Mouse (Mus musculus) myocyte (in vitro differentiated cells): ENCODE results near the gene Farsa. TPM values are rescaled to one million over a fixed set of nuclear protein-coding genes. Genes with fewer than 3 reads are reported as not detected.

Experiments used
- H3K27me3 ChIP-seq: one replicate; pipeline ENCODE4 v1.6.1; 2011; ENCODE audit not compliant: control insufficient read depth, insufficient read depth, insufficient read length
- H3K36me3 ChIP-seq: one replicate; pipeline ENCODE4 v1.6.1; 2011; ENCODE audit not compliant: control insufficient read depth, insufficient read depth
- H3K4me2 ChIP-seq: one replicate; pipeline ENCODE4 v1.6.1; 2011; ENCODE audit warnings: low read depth, control low read depth
- H3K4me3 ChIP-seq: one replicate; pipeline ENCODE4 v1.5.1; 2011; ENCODE audit warnings: mild to moderate bottlenecking, control low read depth, moderate library complexity
- H3K79me2 ChIP-seq: one replicate; pipeline ENCODE4 v1.6.1; 2011; ENCODE audit not compliant: control insufficient read depth, insufficient read depth
- H3ac ChIP-seq: one replicate; pipeline ENCODE4 v1.6.1; 2011; ENCODE audit not compliant: control insufficient read depth, insufficient read length
- CEBPB ChIP-seq: IDR thresholded peaks from 2 replicates; pipeline ENCODE4 v1.6.1; 2011; ENCODE audit warnings: mild to moderate bottlenecking, moderate library complexity; ENCODE audit not compliant: poor library complexity, insufficient read depth, severe bottlenecking
- E2F4 ChIP-seq: IDR thresholded peaks from one replicate; pipeline ENCODE4 v1.6.1; 2011; ENCODE audit warnings: mild to moderate bottlenecking, control low read depth, moderate library complexity; ENCODE audit not compliant: insufficient read depth
- MAX ChIP-seq: IDR thresholded peaks from one replicate; pipeline ENCODE4 v1.6.1; 2011; ENCODE audit warnings: low read depth, mild to moderate bottlenecking, control low read depth
- MYOD1 ChIP-seq, 3 experiments: IDR thresholded peaks; one replicate each; pipeline ENCODE4 v1.6.1; 2011; ENCODE audit warnings: control low read depth in 2 of 3, low read depth in 2 of 3, mild to moderate bottlenecking in 2 of 3, moderate library complexity in 1 of 3; ENCODE audit not compliant: insufficient read length in 2 of 3, control insufficient read depth in 1 of 3
- MYOG ChIP-seq, 3 experiments: IDR thresholded peaks; one replicate each; pipeline ENCODE4 v1.6.1; 2011; ENCODE audit warnings: control low read depth in 2 of 3, low read depth in 2 of 3, mild to moderate bottlenecking in 2 of 3; ENCODE audit not compliant: insufficient read length in 2 of 3, control insufficient read depth in 1 of 3, insufficient read depth in 1 of 3
- POLR2A ChIP-seq: IDR thresholded peaks from one replicate; pipeline ENCODE4 v1.6.1; 2011; ENCODE audit warnings: low read depth, mild to moderate bottlenecking, control low read depth, moderate library complexity; ENCODE audit not compliant: insufficient read length
- POLR2AphosphoS2 ChIP-seq: IDR thresholded peaks from one replicate; pipeline ENCODE4 v1.6.1; 2011; ENCODE audit warnings: low read depth, control low read depth; ENCODE audit not compliant: insufficient read length
- REST ChIP-seq: IDR thresholded peaks from one replicate; pipeline ENCODE4 v1.6.1; 2011; ENCODE audit warnings: mild to moderate bottlenecking, control low read depth, moderate library complexity; ENCODE audit not compliant: insufficient read depth, insufficient read length
- SRF ChIP-seq: IDR thresholded peaks from one replicate; pipeline ENCODE4 v1.6.1; 2011; ENCODE audit warnings: low read depth; ENCODE audit not compliant: control insufficient read depth, insufficient read length
- TCF12 ChIP-seq: IDR thresholded peaks from one replicate; pipeline ENCODE4 v1.6.1; 2011; ENCODE audit warnings: mild to moderate bottlenecking, control low read depth; ENCODE audit not compliant: poor library complexity, insufficient read depth, severe bottlenecking
- TCF3 ChIP-seq: IDR thresholded peaks from one replicate; pipeline ENCODE4 v1.6.1; 2011; ENCODE audit warnings: low read depth, control low read depth; ENCODE audit not compliant: insufficient read length
- USF1 ChIP-seq: IDR thresholded peaks from one replicate; pipeline ENCODE4 v1.6.1; 2011; ENCODE audit warnings: low read depth, mild to moderate bottlenecking, control low read depth, moderate library complexity
- polyA plus RNA-seq: library from polyadenylated mRNA; unstranded; fragments of >200 nt; fragmentation: generic; extraction: Trizol; gene quantifications from one replicate; pipeline ENCODE4 v1.2.1, GENCODE M21; 2012; ENCODE audit warnings: missing spikeins

The Farsa gene
- polyA plus RNA-seq, 1 experiment = 73.3 TPM

GRCm38 (mm10) chr8:84837149-84837911 lies 19.5 kb upstream of the Farsa start:
- no peak overlapping the region for H3ac ChIP-seq
- H3K4me2 ChIP-seq = peak overlapping the region; percentile 27
- peaks cover 43% of the 10 kb centered on the region for H3K36me3 ChIP-seq
- no peak overlapping the region for H3K4me3 ChIP-seq
- H3K27me3 ChIP-seq = no peaks in the 10 kb centered on the region
- no peak for TF ChIP-seq POLR2A
- no peak for TF ChIP-seq TCF3
- no peak for TF ChIP-seq MAX
- TF ChIP-seq USF1 = no peak
- no peak for TF ChIP-seq E2F4
- TF ChIP-seq CEBPB = no peak
- no peak for TF ChIP-seq TCF12
- peak in 1 of 3 experiments; percentile 46 for TF ChIP-seq MYOG (IDR thresholded peaks at IDR 0.05; ENCODE audit: control insufficient read depth in 1 of 3, insufficient read depth in 1 of 3, insufficient read length in 2 of 3, low read depth in 2 of 3)
- peak in 2 of 3 experiments; percentile 36 to 39 for TF ChIP-seq MYOD1 (IDR thresholded peaks at IDR 0.05; ENCODE audit: control insufficient read depth in 1 of 3, insufficient read length in 2 of 3, low read depth in 2 of 3)
- no peak for TF ChIP-seq POLR2AphosphoS2
- no peak for TF ChIP-seq SRF
- no peak for TF ChIP-seq REST
- H3K79me2 ChIP-seq = peaks cover 25% of the 10 kb centered on the region

- no peak overlapping the region for H3K4me3 ChIP-seq
- H3ac ChIP-seq = no peak overlapping the region
- no peak for TF ChIP-seq TCF12
- TF ChIP-seq TCF3 = no peak
- no peak for TF ChIP-seq USF1
- TF ChIP-seq POLR2AphosphoS2 = no peak
- TF ChIP-seq MAX = no peak
- no peak for TF ChIP-seq REST
- TF ChIP-seq SRF = no peak
- H3K4me2 ChIP-seq = no peak overlapping the region
- peaks cover 49% of the 10 kb centered on the region for H3K36me3 ChIP-seq
- H3K27me3 ChIP-seq = no peaks in the 10 kb centered on the region
- H3K79me2 ChIP-seq = peaks cover 18% of the 10 kb centered on the region
These were observed 18.8 kb upstream of the Farsa start for GRCm38 (mm10) chr8:84837912-84838470.

GRCm38 (mm10) chr8:84838513-84838912 lies 18.3 kb upstream of the Farsa start:
- no peak overlapping the region for H3K4me3 ChIP-seq
- H3K27me3 ChIP-seq = no peaks in the 10 kb centered on the region
- no peak overlapping the region for H3ac ChIP-seq
- H3K36me3 ChIP-seq = peaks cover 55% of the 10 kb centered on the region
- peaks cover 15% of the 10 kb centered on the region for H3K79me2 ChIP-seq
- TF ChIP-seq POLR2A (no peak), SRF (no peak), CEBPB (no peak), MYOD1 (IDR thresholded peaks at IDR 0.05; ENCODE audit: control insufficient read depth in 1 of 3, insufficient read length in 2 of 3, low read depth in 2 of 3) (no peak), MYOG (IDR thresholded peaks at IDR 0.05; ENCODE audit: control insufficient read depth in 1 of 3, insufficient read depth in 1 of 3, insufficient read length in 2 of 3, low read depth in 2 of 3) (no peak), POLR2AphosphoS2 (no peak), REST (no peak), USF1 (no peak), TCF12 (no peak), TCF3 (no peak), MAX (no peak), E2F4 (no peak)
- no peak overlapping the region for H3K4me2 ChIP-seq

GRCm38 (mm10) chr8:84839411-84839810 lies 17.4 kb upstream of the Farsa start:
- no peak for TF ChIP-seq USF1
- no peak for TF ChIP-seq POLR2AphosphoS2
- TF ChIP-seq MYOD1 (IDR thresholded peaks at IDR 0.05; ENCODE audit: control insufficient read depth in 1 of 3, insufficient read length in 2 of 3, low read depth in 2 of 3) = no peak
- TF ChIP-seq E2F4 = no peak
- TF ChIP-seq POLR2A = no peak
- no peak for TF ChIP-seq SRF
- TF ChIP-seq REST = no peak
- no peak for TF ChIP-seq MAX
- peak overlapping the region; percentile 89 for H3K4me2 ChIP-seq
- H3K4me3 ChIP-seq = peak overlapping the region; percentile 70
- peak overlapping the region; percentile 74 for H3ac ChIP-seq
- H3K79me2 ChIP-seq = peaks cover 15% of the 10 kb centered on the region
- no peaks in the 10 kb centered on the region for H3K27me3 ChIP-seq
- peaks cover 56% of the 10 kb centered on the region for H3K36me3 ChIP-seq
